9 mouse cellular contexts compared by ENCODE assay signal in genomic region chr2:26024138-26025075, GRCm38 (mm10). TPM values are rescaled to one million over a fixed set of nuclear protein-coding genes. Genes with fewer than 3 reads are reported as not detected.
DNase-seq lines count a peak whose midpoint lies in the region; ATAC-seq and TF ChIP-seq lines count a peak whose summit lies in the region.
"Had no signal": no experiment of that assay in that cellular context is flagged by ENCODE, and none has a peak within 500 bp of the region (broad histone marks: within the 10 kb centered on the region; RNA-seq: fewer than 3 reads in every experiment).

No protein-coding gene starts in this region.

- in situ Hi-C loops in ES-E14 (cut with MboI; ENCODE audit: low sequenced_read_pairs in 2 of 2, unreplicated experiment in 2 of 2), result loop anchor here in 1 of 2 experiments (10.0 kb wide), 1 partner anchor 120 kb away; no protein-coding TSS in a partner anchor

- TF ChIP-seq POLR2A in small intestine, adult 2 months (IDR thresholded peaks at IDR 0.05; ENCODE audit: low read depth, low read length), result no peak

- 34% methylated on average over 4 of the region's 4 CpGs for WGBS in hindbrain, embryonic 14.5 days
- WGBS in hindbrain, embryonic 12.5 days, result 34% methylated on average over 4 of the region's 4 CpGs
- 8% methylated on average over 4 of the region's 4 CpGs for WGBS in small intestine, adult 2 months

- H3K4me1 ChIP-seq in hindbrain, embryonic 14.5 days (replicated peaks; ENCODE audit: control insufficient read depth, insufficient read depth, low read length), result peaks cover 11% of the 10 kb centered on the region
- peaks cover 13% of the 10 kb centered on the region for H3K4me1 ChIP-seq in hindbrain, embryonic 12.5 days
- H3K4me1 ChIP-seq in ES-E14 (ENCODE audit: control insufficient read depth in 2 of 2, insufficient read depth in 2 of 2, low read length in 2 of 2, poor library complexity in 1 of 2), result peaks cover 2% of the 10 kb centered on the region in 2 experiments; a peak in 1 of 4 replicates
- peaks cover 8% of the 10 kb centered on the region for H3K4me1 ChIP-seq in small intestine, adult 2 months (ENCODE audit: control insufficient read depth, insufficient read depth, insufficient read length, low read length)

- H3K9ac ChIP-seq in hindbrain, embryonic 14.5 days, result no peak overlapping the region
- no peak overlapping the region for H3K9ac ChIP-seq in hindbrain, embryonic 12.5 days
- H3K9ac ChIP-seq in ES-E14 (ENCODE audit: insufficient read depth, low read depth, low read length, poor library complexity, severe bottlenecking), result no peak overlapping the region
- H3K9ac ChIP-seq: embryonic facial prominence, embryonic 15.5 days had no signal

- no peaks in the 10 kb centered on the region for H3K27me3 ChIP-seq in hindbrain, embryonic 14.5 days (ENCODE audit: control insufficient read depth, insufficient read depth, low read length)
- H3K27me3 ChIP-seq in hindbrain, embryonic 12.5 days, result peaks cover 5% of the 10 kb centered on the region; the same call in 1 of the 2 replicates
- no peaks in the 10 kb centered on the region for H3K27me3 ChIP-seq in small intestine, adult 2 months (ENCODE audit: control insufficient read depth, insufficient read depth, low read length)

- no peaks in the 10 kb centered on the region for H3K36me3 ChIP-seq in hindbrain, embryonic 14.5 days (replicated peaks; ENCODE audit: control insufficient read depth, insufficient read depth)
- H3K36me3 ChIP-seq in hindbrain, embryonic 12.5 days, result no peaks in the 10 kb centered on the region
- no peaks in the 10 kb centered on the region for H3K36me3 ChIP-seq in ES-E14 (ENCODE audit: control insufficient read depth, insufficient read depth, low read length, poor library complexity, severe bottlenecking)
- no peaks in the 10 kb centered on the region for H3K36me3 ChIP-seq in small intestine, adult 2 months (ENCODE audit: control insufficient read depth, insufficient read depth, low read length)
- H3K36me3 ChIP-seq: embryonic facial prominence, embryonic 15.5 days had no signal

- H3K27ac ChIP-seq in hindbrain, embryonic 14.5 days, result no peak overlapping the region
- no peak overlapping the region for H3K27ac ChIP-seq in hindbrain, embryonic 12.5 days
- no peak overlapping the region for H3K27ac ChIP-seq in ES-E14 (ENCODE audit: insufficient read depth, low read depth, low read length, poor library complexity, severe bottlenecking)
- no peak overlapping the region for H3K27ac ChIP-seq in small intestine, adult 2 months (ENCODE audit: insufficient read depth, low read depth, low read length)
- H3K27ac ChIP-seq: embryonic facial prominence, embryonic 15.5 days had no signal

- peak; percentile 78 for DNase-seq in hindbrain, embryonic 14.5 days (ENCODE audit: low spot score)
- peak; percentile 22 for DNase-seq in ES-E14 (ENCODE audit: low read depth, low spot score)
- peak; percentile 68 for DNase-seq in cerebellum, adult 11-12 months
- peak; percentile 63 for DNase-seq in liver
- no peak for DNase-seq in urinary bladder, adult 18-20 months (ENCODE audit: low spot score in 2 of 2)

- H3K4me3 ChIP-seq in hindbrain, embryonic 14.5 days (replicated peaks; ENCODE audit: low read length), result no peak overlapping the region
- no peak overlapping the region for H3K4me3 ChIP-seq in hindbrain, embryonic 12.5 days
- H3K4me3 ChIP-seq in ES-E14 (ENCODE audit: insufficient read depth in 1 of 2, low read depth in 1 of 2, low read length in 2 of 2, poor library complexity in 1 of 2, severe bottlenecking in 1 of 2), result no peak overlapping the region
- no peak overlapping the region for H3K4me3 ChIP-seq in small intestine, adult 2 months (ENCODE audit: low read depth, low read length)
- H3K4me3 ChIP-seq: embryonic facial prominence, embryonic 15.5 days had no signal

- no peaks in the 10 kb centered on the region for H3K9me3 ChIP-seq in hindbrain, embryonic 14.5 days (ENCODE audit: control insufficient read depth, low read length)
- H3K9me3 ChIP-seq in hindbrain, embryonic 12.5 days (replicated peaks), result no peaks in the 10 kb centered on the region
- no peaks in the 10 kb centered on the region for H3K9me3 ChIP-seq in ES-E14 (ENCODE audit: control insufficient read depth, insufficient read depth, low read depth, low read length)
- H3K9me3 ChIP-seq: embryonic facial prominence, embryonic 15.5 days had no signal

- H3K4me2 ChIP-seq in hindbrain, embryonic 14.5 days (replicated peaks), result no peak overlapping the region
- no peak overlapping the region for H3K4me2 ChIP-seq in hindbrain, embryonic 12.5 days (replicated peaks)
- H3K4me2 ChIP-seq: embryonic facial prominence, embryonic 15.5 days had no signal

- ATAC-seq in hindbrain, embryonic 14.5 days (ENCODE audit: low FRiP score), result no peak
- ATAC-seq in hindbrain, embryonic 12.5 days (ENCODE audit: low FRiP score), result no peak
- ATAC-seq in hematopoietic stem cell, adult 5-6 weeks (replicated peaks in 1 of 2; ENCODE audit: insufficient read depth in 1 of 2, low FRiP score in 2 of 2, low TSS enrichment in 1 of 2, low read depth in 1 of 2, poor library complexity in 2 of 2, severe bottlenecking in 2 of 2), result peak; percentile 14 to 27; a peak in 1 of 4 replicates

- peak; percentile 11; the same call in 1 of the 2 replicates for TF ChIP-seq CTCF in small intestine, adult 2 months (IDR thresholded peaks at IDR 0.05; ENCODE audit: extremely low read depth, insufficient read length, insufficient replicate concordance, low read depth, low read length)

TF ChIP-seq in ES-E14, 5 proteins besides CTCF, POLR2A, EP300 and RAD21:
- no peak for TF ChIP-seq HCFC1 (IDR thresholded peaks at IDR 0.05; ENCODE audit: borderline replicate concordance, insufficient read depth, low read length)
- peak; percentile 94 for TF ChIP-seq ZC3H11A (IDR thresholded peaks at IDR 0.05; ENCODE audit: borderline replicate concordance, low read depth, low read length)
- TF ChIP-seq MAFK (IDR thresholded peaks at IDR 0.05; ENCODE audit: insufficient read depth, low read depth, low read length), result no peak
- no peak for TF ChIP-seq CHD2 (IDR thresholded peaks at IDR 0.05; ENCODE audit: low read depth, low read length)
- TF ChIP-seq ZNF384 (IDR thresholded peaks at IDR 0.05; ENCODE audit: low read depth, low read length), result no peak

RNA-seq across cellular contexts. Expression of gene Ubac1, which starts 2.9 kb away (rescaled TPM):
- 139 and 146 TPM in 2 replicates for polyA plus RNA-seq in hindbrain, embryonic 14.5 days (2014; fragmentation: Nextera tagmentation; extraction: Ambion mirVana)
- 98.4 and 102 TPM in 2 replicates for polyA plus RNA-seq in hindbrain, embryonic 12.5 days (2016; fragmentation: Nextera tagmentation; extraction: Ambion mirVana)
- 88.4 and 93.3 TPM in 2 replicates for total RNA-seq in ES-E14 (2012; rRNA removed)
- 33.5 and 49.2 TPM in 2 replicates for total RNA-seq in hematopoietic stem cell, adult 5-6 weeks (2017)
- 33.8 and 55.1 TPM in 2 replicates for polyA plus RNA-seq in small intestine, adult 2 months (2012; rRNA removed)

RNA-seq across cellular contexts. Expression of gene Camsap1, which starts 41.3 kb away (rescaled TPM):
- polyA plus RNA-seq in hindbrain, embryonic 14.5 days (2014; fragmentation: Nextera tagmentation; extraction: Ambion mirVana), result 99.6 and 101 TPM in 2 replicates
- polyA plus RNA-seq in hindbrain, embryonic 12.5 days (2016; fragmentation: Nextera tagmentation; extraction: Ambion mirVana), result 85.5 and 92.7 TPM in 2 replicates
- 37.2 and 39.7 TPM in 2 replicates for total RNA-seq in ES-E14 (2012; rRNA removed)
- total RNA-seq in hematopoietic stem cell, adult 5-6 weeks (2017), result 18.2 and 41.0 TPM in 2 replicates
- polyA plus RNA-seq in small intestine, adult 2 months (2012; rRNA removed), result 4.4 and 4.6 TPM in 2 replicates

Comparison
In these comparisons a context has a peak if more than half of its experiments do, and no peak if none do; other contexts are left out.
1. ATAC-seq: peak in hematopoietic stem cell, adult 5-6 weeks (2 of 2); none in hindbrain, embryonic 14.5 days (single experiment) and hindbrain, embryonic 12.5 days (single experiment).
2. DNase-seq: peak in hindbrain, embryonic 14.5 days (single experiment), ES-E14 (single experiment), cerebellum, adult 11-12 months (single experiment) and liver (single experiment); none in urinary bladder, adult 18-20 months (0 of 2).
3. RNA of gene Camsap1, which starts 41.3 kb away (polyA plus RNA-seq): 99.6 to 101 TPM in hindbrain, embryonic 14.5 days and 85.5 to 92.7 TPM in hindbrain, embryonic 12.5 days; 4.4 to 4.6 TPM in small intestine, adult 2 months; every median in the first group is over 10 times any median in the second.